Mouse (Mus musculus) limb, embryonic 14.5 days (tissue): ENCODE results near the gene Srp68. TPM values are rescaled to one million over a fixed set of nuclear protein-coding genes. Genes with fewer than 3 reads are reported as not detected.

ENCODE experiments used
- ATAC-seq: fragments of 200-750 bp; cut with Nextera tagmentation; 2 replicates; pipeline ENCODE4 v1.8.0; 2017; ENCODE audit warnings: low read depth, moderate number of reproducible peaks, moderate TSS enrichment; ENCODE audit not compliant: low FRiP score
- DNase-seq: peaks from one replicate; pipeline ENCODE4 v3.0.0-alpha.2; 2015; ENCODE audit warnings: low spot score
- H3K27ac ChIP-seq: fragments of 300-500 bp; sonication (generic); replicated peaks from 2 replicates; pipeline ENCODE4 v1.5.1; 2014; ENCODE audit warnings: low read depth, mild to moderate bottlenecking, low read length, moderate library complexity, mixed read lengths
- H3K27me3 ChIP-seq: fragments of 300-500 bp; sonication (generic); 2 replicates; pipeline ENCODE4 v1.6.1; 2014; ENCODE audit warnings: low read length, mixed read lengths; ENCODE audit not compliant: control insufficient read depth, insufficient read depth
- H3K36me3 ChIP-seq: fragments of 300-500 bp; sonication (generic); 2 replicates; pipeline ENCODE4 v1.6.1; 2014; ENCODE audit warnings: mild to moderate bottlenecking, low read length, moderate library complexity, mixed read lengths; ENCODE audit not compliant: control insufficient read depth, insufficient read depth
- H3K4me1 ChIP-seq: fragments of 300-500 bp; sonication (generic); 2 replicates; pipeline ENCODE4 v1.6.1; 2014; ENCODE audit warnings: antibody characterized with exemption, low read length, mixed read lengths; ENCODE audit not compliant: control insufficient read depth, insufficient read depth
- H3K4me2 ChIP-seq: fragments of 300-500 bp; sonication (generic); replicated peaks from 2 replicates; pipeline ENCODE4 v1.6.1; 2014; ENCODE audit warnings: low read depth, mild to moderate bottlenecking, low read length, moderate library complexity; ENCODE audit not compliant: severe bottlenecking
- H3K4me3 ChIP-seq: fragments of 300-500 bp; sonication (generic); replicated peaks from 2 replicates; pipeline ENCODE4 v1.5.1; 2014; ENCODE audit warnings: low read length
- H3K9ac ChIP-seq: fragments of 300-500 bp; sonication (generic); 2 replicates; pipeline ENCODE4 v1.6.1; 2014; ENCODE audit warnings: mild to moderate bottlenecking, low read depth, low read length, moderate library complexity; ENCODE audit not compliant: severe bottlenecking
- H3K9me3 ChIP-seq: fragments of 300-500 bp; sonication (generic); 2 replicates; pipeline ENCODE4 v1.6.1; 2016; ENCODE audit warnings: low read length; ENCODE audit not compliant: control insufficient read depth
- POLR2A ChIP-seq: fragments of 200-500 bp; IDR thresholded peaks from 2 replicates; pipeline ENCODE4 v1.8.0; 2012; ENCODE audit warnings: inconsistent platforms, mild to moderate bottlenecking, moderate library complexity, borderline replicate concordance; ENCODE audit not compliant: insufficient read depth, insufficient read length; ENCODE audit errors: extremely low read depth
- WGBS: fragments of 180-500 bp; shearing (Covaris S2); extraction: QIAGEN DNeasy Blood & Tissue Kit; methylation state at CpG from one replicate; pipeline ENCODE4 v1.1.7; 2014; 5-methylcytosine and 5-hydroxymethylcytosine counted together
- polyA plus RNA-seq, 2 experiments: library from polyadenylated mRNA; depleted of rRNA in 1 of 2; stranded (reverse) in 1 of 2; unstranded in 1 of 2; fragments of >200 nt; fragmentation: Nextera tagmentation in 1 of 2; extraction: Ambion mirVana in 1 of 2; gene quantifications; 2 replicates each; pipeline versions ENCODE4 v1.2.1 to v1.2.3; 2012 to 2014

Srp68 gene
- polyA plus RNA-seq, 2 experiments, result 94.9 to 111 TPM

- 28% methylated on average over 4 of the region's 4 CpGs for WGBS
- H3K4me2 ChIP-seq, result no peak overlapping the region
- TF ChIP-seq POLR2A, result no peak
- no peaks in the 10 kb centered on the region for H3K36me3 ChIP-seq
- DNase-seq (peak; percentile 55), ATAC-seq (no peak)
- no peak overlapping the region for H3K9ac ChIP-seq
- no peak overlapping the region for H3K4me3 ChIP-seq
- H3K27ac ChIP-seq, result no peak overlapping the region
- H3K9me3 ChIP-seq, result peaks cover 7% of the 10 kb centered on the region; the same call in 1 of the 2 replicates
- peaks cover 18% of the 10 kb centered on the region for H3K27me3 ChIP-seq
- H3K4me1 ChIP-seq, result peaks cover 24% of the 10 kb centered on the region
Measured at GRCm38 (mm10) chr11:116219885-116220284, 54.1 kb downstream of the Srp68 start.

- peaks cover 16% of the 10 kb centered on the region for H3K27me3 ChIP-seq
- H3K9ac ChIP-seq, result no peak overlapping the region
- no peak for TF ChIP-seq POLR2A
- 50% methylated on average over 7 of the region's 7 CpGs for WGBS
- ATAC-seq (peak; percentile 74), DNase-seq (peak; percentile 88)
- H3K4me2 ChIP-seq, result no peak overlapping the region
- no peaks in the 10 kb centered on the region for H3K36me3 ChIP-seq
- peaks cover 7% of the 10 kb centered on the region; the same call in 1 of the 2 replicates for H3K9me3 ChIP-seq
- H3K27ac ChIP-seq, result peak overlapping the region; percentile 63
- peaks cover 24% of the 10 kb centered on the region for H3K4me1 ChIP-seq
- no peak overlapping the region for H3K4me3 ChIP-seq
Measured at GRCm38 (mm10) chr11:116218737-116219400, 55.1 kb downstream of the Srp68 start.

- WGBS, result 85% methylated on average over 2 of the region's 2 CpGs
- H3K27me3 ChIP-seq, result peaks cover 10% of the 10 kb centered on the region
- ATAC-seq (no peak), DNase-seq (no peak)
- H3K9ac ChIP-seq, result no peak overlapping the region
- H3K9me3 ChIP-seq, result peaks cover 7% of the 10 kb centered on the region; the same call in 1 of the 2 replicates
- no peak overlapping the region for H3K4me2 ChIP-seq
- H3K27ac ChIP-seq, result peak overlapping the region; percentile 63
- peaks cover 24% of the 10 kb centered on the region for H3K4me1 ChIP-seq
- no peak overlapping the region for H3K4me3 ChIP-seq
- no peaks in the 10 kb centered on the region for H3K36me3 ChIP-seq
- TF ChIP-seq POLR2A, result no peak
Measured at GRCm38 (mm10) chr11:116218263-116218662, 55.8 kb downstream of the Srp68 start.

GRCm38 (mm10) chr11:116216549-116216948 lies 57.5 kb downstream of the Srp68 start:
- Histone ChIP-seq H3K36me3 (peaks cover 3% of the 10 kb centered on the region; the same call in 1 of the 2 replicates), H3K27me3 (peaks cover 4% of the 10 kb centered on the region; the same call in 1 of the 2 replicates), H3K9ac (no peak overlapping the region), H3K27ac (no peak overlapping the region), H3K4me2 (no peak overlapping the region), H3K9me3 (peaks cover 4% of the 10 kb centered on the region; the same call in 1 of the 2 replicates), H3K4me1 (peaks cover 19% of the 10 kb centered on the region), H3K4me3 (no peak overlapping the region)
- WGBS, result 78% methylated on average over 11 of the region's 11 CpGs
- ATAC-seq (no peak), DNase-seq (no peak)
- TF ChIP-seq POLR2A, result no peak

- no peak for ATAC-seq
Measured at GRCm38 (mm10) chr11:116215991-116216390, 58.0 kb downstream of the Srp68 start.

More at GRCm38 (mm10) chr11:116215991-116216390, 58.0 kb downstream of the Srp68 start:
- Histone ChIP-seq H3K27me3 (no peaks in the 10 kb centered on the region), H3K27ac (no peak overlapping the region), H3K4me1 (peaks cover 19% of the 10 kb centered on the region), H3K9ac (no peak overlapping the region), H3K4me2 (no peak overlapping the region), H3K4me3 (no peak overlapping the region), H3K9me3 (no peaks in the 10 kb centered on the region), H3K36me3 (peaks cover 3% of the 10 kb centered on the region; the same call in 1 of the 2 replicates)
- TF ChIP-seq POLR2A, result no peak
- no peak for DNase-seq
- WGBS, result 89% methylated on average over 6 of the region's 6 CpGs
